Mouse (Mus musculus) 3T3-L1 (cell line): ENCODE data around the gene Macf1.

ENCODE experiments used
- DNase-seq: peaks from one replicate; pipeline ENCODE4 v3.0.0-alpha.2; 2015; ENCODE audit warnings: low read depth, low spot score

Macf1 gene

DNA sequence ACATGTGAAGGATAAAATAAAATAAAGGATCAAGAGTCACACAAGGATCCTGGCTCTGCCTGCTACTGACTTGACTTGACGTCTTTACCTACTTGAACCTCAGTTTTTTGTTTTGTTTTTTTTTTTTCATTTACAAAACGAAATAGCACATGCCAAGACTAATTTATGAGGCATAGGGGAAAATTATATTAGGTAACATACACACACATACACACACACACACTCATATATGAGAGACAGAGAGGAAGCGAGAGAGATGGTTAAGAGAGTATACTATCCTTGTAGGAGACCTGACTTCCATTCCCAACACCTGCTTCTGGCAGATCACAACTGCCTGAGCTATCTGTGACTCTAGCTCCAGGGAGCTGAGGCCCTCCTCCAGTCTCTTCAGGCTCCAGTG is at the start of gene Macf1:
Gene Macf1 (minus strand): TSS at position 101 of the 400 bp plus-strand sequence.
- no peak for DNase-seq

GRCm38 (mm10) chr4:123733532-123733931 is 49.4 kb upstream of the Macf1 start:
- no peak for DNase-seq

GRCm38 (mm10) chr4:123732921-123733320 is 48.8 kb upstream of the Macf1 start:
- no peak for DNase-seq

DNA sequence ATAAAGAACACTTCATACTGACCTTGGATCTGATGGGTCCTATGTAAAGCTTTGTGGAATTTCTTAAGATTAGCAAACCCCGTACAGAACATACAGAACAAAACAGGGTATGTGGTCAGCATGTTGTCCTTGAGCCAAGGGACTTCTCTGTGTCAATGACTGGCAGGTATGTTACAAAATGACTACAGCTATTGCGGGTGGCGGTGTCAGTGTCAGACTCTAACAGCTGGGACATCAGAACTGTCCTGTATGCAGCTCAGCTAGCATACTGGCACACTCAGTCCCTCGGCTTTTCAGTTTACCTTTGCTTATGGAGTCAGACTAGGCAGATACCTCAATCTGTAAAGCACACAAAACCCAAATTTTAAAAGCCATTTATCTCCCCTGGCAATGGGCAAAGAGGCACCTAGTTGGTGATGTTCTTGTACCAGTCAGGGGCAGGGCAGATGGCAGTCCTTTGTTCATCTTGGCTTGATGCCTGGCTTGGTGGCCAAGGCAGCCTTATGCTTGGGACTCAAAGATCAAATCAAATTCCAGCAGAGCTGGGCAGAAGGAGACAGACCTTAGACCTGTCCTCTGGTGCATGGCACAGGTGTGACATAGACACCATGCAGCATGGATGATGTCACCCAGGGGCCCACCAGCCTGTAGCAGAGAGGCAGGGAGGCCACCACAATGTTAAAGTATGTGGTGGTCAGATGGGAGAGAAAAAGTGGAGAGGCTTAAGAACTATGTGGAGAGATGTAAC is 48.2 kb upstream of the Macf1 start:
- DNase-seq, result no peak

DNA sequence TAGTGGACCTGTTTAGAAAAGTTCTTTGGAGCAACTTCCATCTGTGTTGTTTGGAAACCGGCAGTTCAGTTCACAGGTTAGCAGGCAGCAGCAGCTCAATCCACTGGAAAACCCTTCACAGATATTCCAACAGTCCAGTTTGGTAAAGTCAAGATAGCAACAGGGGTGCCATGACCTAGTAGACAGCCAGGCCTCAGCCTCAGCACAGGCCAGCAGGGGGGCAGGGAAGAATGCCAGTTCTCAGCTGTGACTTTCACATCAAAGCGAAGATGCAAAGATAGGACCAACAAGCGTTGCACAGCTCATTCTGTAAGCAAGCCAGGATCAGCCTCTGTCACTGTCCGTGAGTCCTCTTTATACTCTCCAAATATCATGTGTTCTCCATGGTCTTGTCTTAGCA is 37.6 kb upstream of the Macf1 start:
- DNase-seq, result no peak

DNA sequence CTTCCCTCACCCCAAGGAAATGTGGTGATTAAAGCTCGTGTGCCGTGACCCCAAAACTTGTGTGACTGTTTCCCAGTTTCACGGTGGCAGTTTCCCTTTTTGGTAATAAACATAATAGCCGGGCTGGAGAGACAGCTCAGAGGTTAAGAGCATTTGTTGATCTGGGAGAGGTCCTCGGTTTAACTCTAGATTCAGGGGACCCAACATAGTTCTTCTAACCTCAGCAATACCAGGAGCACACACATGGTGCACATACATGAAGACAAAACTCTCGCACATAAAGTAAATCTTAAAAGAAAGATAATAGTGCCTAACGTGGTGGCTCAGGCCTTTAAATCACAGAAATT is 34.2 kb upstream of the Macf1 start:
- no peak for DNase-seq

- peak; percentile 97 for DNase-seq
These were observed 33.6 kb upstream of the Macf1 start, which contains the start of gene Ndufs5 for GRCm38 (mm10) chr4:123717574-123718433. Gene Ndufs5 (minus strand): TSS chr4:123718202.

GRCm38 (mm10) chr4:123712431-123712830 is 28.3 kb upstream of the Macf1 start:
- no peak for DNase-seq

- DNase-seq, result no peak
These were observed 23.2 kb upstream of the Macf1 start for GRCm38 (mm10) chr4:123707340-123707739.

GRCm38 (mm10) chr4:123705340-123705739 is 21.2 kb upstream of the Macf1 start:
- peak; percentile 62 for DNase-seq

DNA sequence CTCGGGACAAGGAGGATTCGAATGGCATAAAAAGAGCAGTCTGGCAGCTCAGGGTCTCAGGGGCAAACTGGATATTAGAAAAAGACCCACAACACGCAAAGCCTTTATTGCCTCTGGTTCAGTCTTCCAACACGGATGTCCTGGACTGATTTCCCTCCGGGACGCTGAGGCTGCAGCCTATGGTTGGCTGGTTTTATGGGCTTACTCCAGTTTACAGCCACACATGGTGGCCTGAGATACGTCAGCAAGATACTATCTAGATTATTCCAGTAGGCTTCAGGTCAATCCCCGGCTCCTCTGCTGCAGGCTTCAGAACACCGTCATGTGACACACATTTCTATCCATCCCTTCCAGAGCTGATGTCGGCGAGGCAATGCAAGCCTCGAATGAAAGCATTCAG is 9.2 kb upstream of the Macf1 start:
- DNase-seq, result no peak

GRCm38 (mm10) chr4:123692071-123692470 is 7.9 kb upstream of the Macf1 start:
- DNase-seq, result no peak

- DNase-seq, result no peak
These were observed 6.2 kb upstream of the Macf1 start for GRCm38 (mm10) chr4:123690311-123690710.

GRCm38 (mm10) chr4:123687025-123687781 is 3.0 kb upstream of the Macf1 start:
- no peak for DNase-seq

DNA sequence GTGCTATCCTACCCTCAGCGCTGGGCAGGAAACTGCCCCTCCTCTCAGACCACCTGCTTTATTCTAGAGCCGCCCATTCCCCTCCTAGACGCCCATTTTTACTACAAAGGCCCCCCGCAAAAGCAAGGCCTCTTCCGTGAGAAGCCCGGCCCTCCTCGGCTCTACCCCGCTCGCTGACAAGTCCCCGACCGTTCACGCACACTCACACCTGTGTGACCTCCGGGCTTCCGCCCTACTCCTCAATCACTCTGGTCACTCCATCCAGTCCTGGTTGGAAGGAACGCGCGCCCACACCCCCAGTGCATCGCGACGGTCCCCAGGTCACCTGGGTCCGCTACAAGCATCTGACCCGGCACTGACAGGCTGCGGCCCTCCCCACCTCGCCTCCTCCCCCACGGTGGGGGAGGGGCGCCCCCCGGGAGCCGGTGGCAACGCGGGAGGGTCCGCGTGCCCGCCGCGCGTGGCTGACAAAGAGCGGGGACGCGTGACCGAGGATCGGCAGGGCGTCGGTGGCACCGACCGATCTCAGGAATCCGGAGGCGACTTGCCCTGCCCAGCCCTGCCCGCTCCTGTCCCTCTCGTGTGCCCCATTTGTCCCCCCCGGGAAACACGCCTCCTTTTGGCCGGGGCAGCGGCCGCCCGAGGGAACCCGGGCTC is 2.3 kb upstream of the Macf1 start:
- no peak for DNase-seq

DNA sequence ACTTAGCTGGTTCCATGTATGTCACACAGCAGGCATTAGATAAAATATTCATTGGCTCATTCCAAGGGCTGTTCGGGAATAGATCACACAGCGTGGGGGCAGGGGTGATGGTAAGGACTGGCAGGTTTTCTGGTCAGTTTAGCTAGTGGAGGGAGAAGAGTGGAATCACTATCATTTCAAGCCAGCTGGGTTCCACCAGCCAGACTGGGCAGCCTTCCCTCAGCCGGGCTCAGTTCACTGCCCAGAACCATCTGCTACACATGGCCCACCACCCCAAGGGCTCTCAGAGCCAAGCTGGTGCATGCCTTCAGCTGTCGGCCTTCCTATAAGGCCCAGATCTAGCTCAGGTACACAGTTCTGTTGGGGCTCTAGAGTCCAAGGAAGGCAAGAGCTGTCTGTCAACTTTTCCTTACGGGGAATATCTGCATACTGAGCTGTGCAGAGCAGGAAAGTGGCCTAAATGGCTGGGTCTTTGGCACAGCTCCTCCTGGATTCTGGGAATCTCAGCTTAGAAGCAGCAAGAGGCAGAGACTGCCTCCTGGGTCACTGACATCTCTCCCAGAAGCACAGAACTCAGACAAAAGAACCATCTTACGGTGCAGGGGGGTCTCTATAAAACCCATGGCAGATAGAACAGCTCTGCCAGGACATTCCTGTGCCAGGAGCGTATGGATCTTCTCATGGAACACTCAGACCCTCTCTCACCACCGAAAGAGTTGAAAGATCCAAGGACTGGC is 1.5 kb upstream of the Macf1 start:
- DNase-seq, result no peak

DNA sequence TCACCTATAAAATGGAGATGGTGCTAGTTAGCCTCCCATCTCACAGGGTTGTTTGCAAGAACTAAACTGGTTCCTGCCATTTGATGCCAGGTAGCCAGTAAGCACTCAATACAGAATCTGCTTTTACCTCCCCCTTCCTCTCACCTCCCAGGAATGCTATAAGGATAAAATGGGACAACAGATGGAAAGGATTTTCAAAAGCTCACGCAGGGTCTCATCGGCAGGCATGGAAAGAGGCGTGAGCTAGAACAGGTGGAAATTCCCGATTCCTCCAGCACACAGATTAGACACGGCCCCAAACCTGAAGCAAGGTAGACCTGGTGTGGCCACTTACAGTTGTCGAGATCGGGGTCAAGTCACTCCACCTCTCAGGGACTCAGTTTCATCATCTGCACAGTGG is 886 bp upstream of the Macf1 start:
- no peak for DNase-seq

- DNase-seq, result no peak
These were observed 1.9 kb downstream of the Macf1 start for GRCm38 (mm10) chr4:123682291-123682690.

DNA sequence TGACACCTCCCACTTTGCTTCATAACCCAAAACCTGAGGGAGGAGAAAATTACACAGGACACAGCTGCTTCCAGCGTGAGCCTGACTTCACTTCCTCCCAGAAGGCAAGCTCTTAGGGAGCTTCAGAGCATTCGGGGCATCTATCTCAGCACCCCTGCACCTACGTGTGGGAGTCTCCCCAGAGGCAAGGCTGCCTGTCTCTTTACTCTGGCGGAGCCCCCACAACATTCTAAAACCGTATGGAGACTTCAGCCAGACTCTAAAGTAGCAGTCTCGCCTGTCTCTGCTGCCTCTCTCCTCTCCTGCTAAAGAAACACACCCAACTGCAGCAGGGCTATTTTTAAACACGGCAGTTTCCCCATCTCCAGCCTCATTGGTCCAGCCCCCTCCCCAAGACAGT is 3.2 kb downstream of the Macf1 start:
- no peak for DNase-seq

GRCm38 (mm10) chr4:123677060-123677804 is 6.9 kb downstream of the Macf1 start:
- peak; percentile 18 for DNase-seq
